21 mouse cellular contexts compared by ENCODE assay signal in genomic region chr11:22622496-22622997, GRCm38 (mm10).
DNase-seq lines count a peak whose midpoint lies in the region; ATAC-seq and TF ChIP-seq lines count a peak whose summit lies in the region.
"Had no signal": no experiment of that assay in that cellular context is flagged by ENCODE, and none has a peak within 500 bp of the region (broad histone marks: within the 10 kb centered on the region; RNA-seq: fewer than 3 reads in every experiment).

No protein-coding gene starts in this region.

- H3K4me3 ChIP-seq in lung, embryonic 14.5 days (ENCODE audit: low read depth, low read length) = no peak overlapping the region
- no peak overlapping the region for H3K4me3 ChIP-seq in embryonic facial prominence, embryonic 14.5 days (ENCODE audit: low read depth, low read length)
- no peak overlapping the region for H3K4me3 ChIP-seq in limb, embryonic 15.5 days
- H3K4me3 ChIP-seq: heart, embryonic 12.5 days; hindbrain, embryonic 15.5 days; liver, embryonic 13.5 days; midbrain, embryonic 10.5 days; neural tube, embryonic 12.5 days had no signal

- H3K36me3 ChIP-seq in lung, embryonic 14.5 days (ENCODE audit: insufficient read depth) = no peaks in the 10 kb centered on the region
- H3K36me3 ChIP-seq in embryonic facial prominence, embryonic 14.5 days (ENCODE audit: control insufficient read depth, insufficient read depth, low read length) = no peaks in the 10 kb centered on the region
- no peaks in the 10 kb centered on the region for H3K36me3 ChIP-seq in limb, embryonic 15.5 days
- H3K36me3 ChIP-seq: heart, embryonic 12.5 days; hindbrain, embryonic 15.5 days; liver, embryonic 13.5 days; midbrain, embryonic 10.5 days; neural tube, embryonic 12.5 days had no signal

- H3K4me2 ChIP-seq in lung, embryonic 14.5 days = no peak overlapping the region
- H3K4me2 ChIP-seq in embryonic facial prominence, embryonic 14.5 days (ENCODE audit: low read depth, low read length) = no peak overlapping the region
- H3K4me2 ChIP-seq in limb, embryonic 15.5 days = no peak overlapping the region
- H3K4me2 ChIP-seq: heart, embryonic 12.5 days; hindbrain, embryonic 15.5 days; liver, embryonic 13.5 days; neural tube, embryonic 12.5 days had no signal

- H3K9me3 ChIP-seq in lung, embryonic 14.5 days (ENCODE audit: low read depth, low read length) = no peaks in the 10 kb centered on the region
- H3K9me3 ChIP-seq in embryonic facial prominence, embryonic 14.5 days (ENCODE audit: control insufficient read depth, low read length) = no peaks in the 10 kb centered on the region
- H3K9me3 ChIP-seq in limb, embryonic 15.5 days = no peaks in the 10 kb centered on the region
- H3K9me3 ChIP-seq: heart, embryonic 12.5 days; hindbrain, embryonic 15.5 days; liver, embryonic 13.5 days; midbrain, embryonic 10.5 days; neural tube, embryonic 12.5 days had no signal

- DNase-seq in lung, embryonic 14.5 days = no peak
- DNase-seq in lung, postnatal 4 days = no peak
- peak; percentile 83 for DNase-seq in ES-CJ7 (ENCODE audit: low read depth, low spot score)
- no peak for DNase-seq in embryonic facial prominence, embryonic 14.5 days (ENCODE audit: low spot score)
- no peak for DNase-seq in frontal cortex, postnatal 14 days (ENCODE audit: low spot score in 2 of 2)
- no peak for DNase-seq in embryo, embryonic 10.5 days (ENCODE audit: low spot score)
- DNase-seq in cerebellum, adult 11-12 months = no peak
- DNase-seq: adrenal gland, adult 8-10 months; cerebellum, adult 9-11 months; heart, postnatal 14 days; kidney, adult 11 months; liver, embryonic 13.5 days; thymus, adult 2 months had no signal

- 42% methylated on average over 8 of the region's 8 CpGs for WGBS in lung, embryonic 14.5 days
- 68% methylated on average over 8 of the region's 8 CpGs for WGBS in embryonic facial prominence, embryonic 14.5 days
- WGBS in limb, embryonic 15.5 days = 41% methylated on average over 8 of the region's 8 CpGs

- no peak for TF ChIP-seq CTCF in lung, embryonic 14.5 days (IDR thresholded peaks at IDR 0.05; ENCODE audit: low read depth)

- H3K9ac ChIP-seq in lung, embryonic 14.5 days = no peak overlapping the region
- no peak overlapping the region for H3K9ac ChIP-seq in embryonic facial prominence, embryonic 14.5 days (ENCODE audit: low read depth, low read length)
- H3K9ac ChIP-seq in limb, embryonic 15.5 days = no peak overlapping the region
- H3K9ac ChIP-seq: heart, embryonic 12.5 days; hindbrain, embryonic 15.5 days; liver, embryonic 13.5 days; neural tube, embryonic 12.5 days had no signal

- no peak for ATAC-seq in lung, embryonic 14.5 days (ENCODE audit: insufficient read depth)
- no peak for ATAC-seq in embryonic facial prominence, embryonic 14.5 days (ENCODE audit: low read depth)
- ATAC-seq in limb, embryonic 15.5 days (ENCODE audit: insufficient number of reproducible peaks, low FRiP score, low TSS enrichment, low read depth) = no peak
- ATAC-seq: CD4-positive, CD25-positive, alpha-beta regulatory T cell, adult 4 months had no signal

- no peaks in the 10 kb centered on the region for H3K27me3 ChIP-seq in lung, embryonic 14.5 days (ENCODE audit: insufficient read depth, low read length)
- H3K27me3 ChIP-seq in embryonic facial prominence, embryonic 14.5 days (replicated peaks; ENCODE audit: control insufficient read depth, insufficient read depth, low read length) = no peaks in the 10 kb centered on the region
- no peaks in the 10 kb centered on the region for H3K27me3 ChIP-seq in limb, embryonic 15.5 days
- H3K27me3 ChIP-seq: heart, embryonic 12.5 days; hindbrain, embryonic 15.5 days; liver, embryonic 13.5 days; neural tube, embryonic 12.5 days had no signal

- peak overlapping the region; percentile 93 for H3K27ac ChIP-seq in lung, embryonic 14.5 days (ENCODE audit: low read depth)
- H3K27ac ChIP-seq in embryonic facial prominence, embryonic 14.5 days (replicated peaks; ENCODE audit: low read depth, low read length) = peak overlapping the region; percentile 58
- peak overlapping the region; percentile 55 for H3K27ac ChIP-seq in limb, embryonic 15.5 days
- H3K27ac ChIP-seq: hindbrain, embryonic 15.5 days; kidney, postnatal 0 days; liver, embryonic 13.5 days; macrophage; midbrain, embryonic 10.5 days; neural tube, embryonic 12.5 days had no signal

- 0 out of 2 replicates have a peak, but pooled peaks cover 3% of the 10 kb centered on the region for H3K4me1 ChIP-seq in lung, embryonic 14.5 days (ENCODE audit: insufficient read depth)
- no peaks in the 10 kb centered on the region; the same call in 1 of the 2 replicates for H3K4me1 ChIP-seq in embryonic facial prominence, embryonic 14.5 days (ENCODE audit: control insufficient read depth, insufficient read depth, low read length)
- peaks cover 15% of the 10 kb centered on the region for H3K4me1 ChIP-seq in limb, embryonic 15.5 days
- H3K4me1 ChIP-seq: hindbrain, embryonic 15.5 days; liver, embryonic 13.5 days; neural tube, embryonic 12.5 days had no signal
